In genomic region chr5:36738799-36739615, GRCm38 (mm10) we compare ENCODE assay signal across 7 mouse cellular contexts. TPM values are rescaled to one million over a fixed set of nuclear protein-coding genes. Genes with fewer than 3 reads are reported as not detected.
A peak's percentile ranks its signal among the peaks of the same experiment; 100 is the strongest.
DNase-seq lines count a peak whose midpoint lies in the region; ATAC-seq lines count a peak whose summit lies in the region.

No protein-coding gene starts in this region.

- H3K9me3 ChIP-seq in midbrain, embryonic 14.5 days (ENCODE audit: control insufficient read depth, low read length): no peaks in the 10 kb centered on the region
- H3K9me3 ChIP-seq in midbrain, embryonic 10.5 days (replicated peaks): no peaks in the 10 kb centered on the region

- no peaks in the 10 kb centered on the region for H3K27me3 ChIP-seq in midbrain, embryonic 14.5 days (ENCODE audit: control insufficient read depth, insufficient read depth, low read length)
- no peaks in the 10 kb centered on the region for H3K27me3 ChIP-seq in midbrain, embryonic 10.5 days (ENCODE audit: low read depth, poor library complexity, severe bottlenecking)

- H3K27ac ChIP-seq in midbrain, embryonic 14.5 days (replicated peaks; ENCODE audit: low read depth, low read length): no peak overlapping the region
- H3K27ac ChIP-seq in midbrain, embryonic 10.5 days (replicated peaks): no peak overlapping the region

- no peak overlapping the region for H3K9ac ChIP-seq in midbrain, embryonic 14.5 days (replicated peaks; ENCODE audit: low read length)

- ATAC-seq in midbrain, embryonic 14.5 days (ENCODE audit: low FRiP score, low TSS enrichment): no peak; the same call in 1 of the 2 replicates
- ATAC-seq in frontal cortex, adult (ENCODE audit: low TSS enrichment): peak; percentile 74
- ATAC-seq in megakaryocyte progenitor cell, adult 5-6 weeks (replicated peaks; ENCODE audit: poor library complexity): no peak

- DNase-seq in midbrain, embryonic 14.5 days: peak; percentile 25
- no peak for DNase-seq in midbrain, embryonic 10.5 days (ENCODE audit: low spot score)
- DNase-seq in layer of hippocampus, postnatal 10 days (ENCODE audit: low spot score in 2 of 2): peak; percentile 69 to 77
- peak; percentile 73 for DNase-seq in right cerebral cortex, adult 18-20 months
- no peak for DNase-seq in thymus, postnatal 36 days

- H3K4me2 ChIP-seq in midbrain, embryonic 14.5 days (ENCODE audit: low read length): no peak overlapping the region

- no peaks in the 10 kb centered on the region for H3K36me3 ChIP-seq in midbrain, embryonic 14.5 days (ENCODE audit: control insufficient read depth, insufficient read depth, low read length)
- H3K36me3 ChIP-seq in midbrain, embryonic 10.5 days: no peaks in the 10 kb centered on the region

- H3K4me1 ChIP-seq in midbrain, embryonic 14.5 days (ENCODE audit: control insufficient read depth, insufficient read depth, low read length): no peaks in the 10 kb centered on the region
- H3K4me1 ChIP-seq in midbrain, embryonic 10.5 days: peaks cover 3% of the 10 kb centered on the region; the same call in 1 of the 2 replicates

- WGBS in midbrain, embryonic 14.5 days: 73% methylated on average over 16 of the region's 16 CpGs
- 77% methylated on average over 16 of the region's 16 CpGs for WGBS in midbrain, embryonic 10.5 days

- no peak overlapping the region for H3K4me3 ChIP-seq in midbrain, embryonic 14.5 days (replicated peaks; ENCODE audit: low read depth, low read length)
- no peak overlapping the region for H3K4me3 ChIP-seq in midbrain, embryonic 10.5 days

RNA-seq across cellular contexts. Expression of gene Bloc1s4, which starts 9.4 kb away (rescaled TPM):
- polyA plus RNA-seq in midbrain, embryonic 14.5 days (2014; fragmentation: Nextera tagmentation; extraction: Ambion mirVana): 28.6 and 28.8 TPM in 2 replicates
- polyA plus RNA-seq in midbrain, embryonic 10.5 days (2016; fragmentation: Nextera tagmentation; extraction: Ambion mirVana): 21.1 and 23.5 TPM in 2 replicates
- 10 to 100 TPM; 18.0 to 19.8 TPM for total RNA-seq in layer of hippocampus, postnatal 10 days (2021)
- 10.0 and 14.6 TPM in 2 replicates for total RNA-seq in megakaryocyte progenitor cell, adult 5-6 weeks (2015)
- 13.7 and 16.9 TPM in 2 replicates for total RNA-seq in megakaryocyte progenitor cell, adult 5-6 weeks (2017)

RNA-seq across cellular contexts. Expression of gene D5Ertd579e, which starts 43.2 kb away (rescaled TPM):
- polyA plus RNA-seq in midbrain, embryonic 14.5 days (2014; fragmentation: Nextera tagmentation; extraction: Ambion mirVana): 38.8 and 53.7 TPM in 2 replicates
- polyA plus RNA-seq in midbrain, embryonic 10.5 days (2016; fragmentation: Nextera tagmentation; extraction: Ambion mirVana): 23.7 and 29.3 TPM in 2 replicates
- 100 to 1,000 TPM in 1 of 2 experiments, 10 to 100 TPM in 1; 99.8 to 117 TPM for total RNA-seq in layer of hippocampus, postnatal 10 days (2021)
- total RNA-seq in megakaryocyte progenitor cell, adult 5-6 weeks (2015): 13.3 and 16.0 TPM in 2 replicates
- 20.2 and 41.1 TPM in 2 replicates for total RNA-seq in megakaryocyte progenitor cell, adult 5-6 weeks (2017)

RNA-seq across cellular contexts. Expression of gene Mrfap1, which starts 57.6 kb away (rescaled TPM):
- polyA plus RNA-seq in midbrain, embryonic 14.5 days (2014; fragmentation: Nextera tagmentation; extraction: Ambion mirVana): 355 and 360 TPM in 2 replicates
- polyA plus RNA-seq in midbrain, embryonic 10.5 days (2016; fragmentation: Nextera tagmentation; extraction: Ambion mirVana): 443 and 463 TPM in 2 replicates
- total RNA-seq in layer of hippocampus, postnatal 10 days (2021): 100 to 1,000 TPM; 520 to 537 TPM
- total RNA-seq in megakaryocyte progenitor cell, adult 5-6 weeks (2015): 230 and 234 TPM in 2 replicates
- 325 and 344 TPM in 2 replicates for total RNA-seq in megakaryocyte progenitor cell, adult 5-6 weeks (2017)

Comparison
In these comparisons a context has a peak if more than half of its experiments do, and no peak if none do; other contexts are left out.
1. DNase-seq: peak in midbrain, embryonic 14.5 days (single experiment), layer of hippocampus, postnatal 10 days (2 of 2) and right cerebral cortex, adult 18-20 months (single experiment); none in midbrain, embryonic 10.5 days (single experiment) and thymus, postnatal 36 days (0 of 2).